Mouse (Mus musculus): ENCODE measurements around the gene Prkacb.
A peak's percentile ranks its signal among the peaks of the same experiment; 100 is the strongest.
"Not testable (repeated sequence)": the region's sequence is repeated elsewhere in the genome, so short reads cannot be mapped to it uniquely, and the experiment has no call there.

Gene Prkacb

GRCm38 (mm10) chr3:146778913-146779312, 33.9 kb downstream of the Prkacb start:
- no peak for DNase-seq (ENCODE audit: low spot score in 2 of 2)

GRCm38 (mm10) chr3:146778451-146778850, 34.3 kb downstream of the Prkacb start:
- no peak for DNase-seq (ENCODE audit: low spot score in 2 of 2)

- DNase-seq (ENCODE audit: low spot score in 2 of 2): no peak
Observed at GRCm38 (mm10) chr3:146776711-146777110, 36.1 kb downstream of the Prkacb start.

GRCm38 (mm10) chr3:146770853-146771252, 41.9 kb downstream of the Prkacb start:
- DNase-seq (ENCODE audit: low spot score in 2 of 2): no peak

- peak; percentile 38 to 54 for DNase-seq (ENCODE audit: low spot score in 2 of 2)
Observed at GRCm38 (mm10) chr3:146769940-146770659, 42.7 kb downstream of the Prkacb start.

- DNase-seq (ENCODE audit: low spot score in 2 of 2): no peak
Observed at GRCm38 (mm10) chr3:146769569-146769939, 43.2 kb downstream of the Prkacb start.

- DNase-seq (ENCODE audit: low spot score in 2 of 2): peak in 1 of 2 experiments; percentile 58
Observed at GRCm38 (mm10) chr3:146768921-146769320, 43.9 kb downstream of the Prkacb start.

GRCm38 (mm10) chr3:146768360-146768759, 44.4 kb downstream of the Prkacb start:
- no peak for DNase-seq (ENCODE audit: low spot score in 2 of 2)

GRCm38 (mm10) chr3:146766701-146767181, 46.0 kb downstream of the Prkacb start:
- DNase-seq (ENCODE audit: low spot score in 2 of 2): peak in 1 of 2 experiments; percentile 45

- DNase-seq (ENCODE audit: low spot score in 2 of 2): no peak
Observed at GRCm38 (mm10) chr3:146766071-146766605, 46.7 kb downstream of the Prkacb start.

GRCm38 (mm10) chr3:146764871-146765529, 47.8 kb downstream of the Prkacb start:
- no peak for DNase-seq (ENCODE audit: low spot score in 2 of 2)

- not testable (repeated sequence) for DNase-seq (ENCODE audit: low spot score in 2 of 2)
Observed at GRCm38 (mm10) chr3:146763054-146763453, 49.7 kb downstream of the Prkacb start.

- no peak for DNase-seq (ENCODE audit: low spot score in 2 of 2)
Observed at GRCm38 (mm10) chr3:146761276-146761675, 51.5 kb downstream of the Prkacb start.

- DNase-seq (ENCODE audit: low spot score in 2 of 2): no peak
Observed at GRCm38 (mm10) chr3:146757970-146758960, 54.5 kb downstream of the Prkacb start.

- no peak for DNase-seq (ENCODE audit: low spot score in 2 of 2)
Observed at GRCm38 (mm10) chr3:146754270-146754669, 58.5 kb downstream of the Prkacb start.

- no peak for DNase-seq (ENCODE audit: low spot score in 2 of 2)
Observed at GRCm38 (mm10) chr3:146741564-146742202, 71.1 kb downstream of the Prkacb start.

- no peak for DNase-seq (ENCODE audit: low spot score in 2 of 2)
Observed at GRCm38 (mm10) chr3:146741158-146741557, 71.6 kb downstream of the Prkacb start.

GRCm38 (mm10) chr3:146736186-146736585, 76.6 kb downstream of the Prkacb start:
- DNase-seq (ENCODE audit: low spot score in 2 of 2): not testable (repeated sequence)

- DNase-seq (ENCODE audit: low spot score in 2 of 2): no peak
Observed at GRCm38 (mm10) chr3:146735657-146736056, 77.1 kb downstream of the Prkacb start.

- no peak for DNase-seq (ENCODE audit: low spot score in 2 of 2)
Observed at GRCm38 (mm10) chr3:146734907-146735629, 77.7 kb downstream of the Prkacb start.
